Mouse (Mus musculus) CH12F3 (cell line): Measurements from ENCODE around the gene Arhgap4.

Source experiments
- in situ Hi-C: fragments of 300-500 bp; cut with MboI; formaldehyde crosslinking; loops from 2 replicates; pipeline ENCODE4 v1.14.3; 2020; ENCODE audit warnings: low sequenced_read_pairs

Arhgap4 gene

GRCm38 (mm10) chrX:73921823-73922549, at the start of gene Arhgap4, which contains the start of gene Naa10:
Arhgap4 (minus strand) TSS chrX:73921870.
Naa10 (minus strand) TSS chrX:73921944.
- in situ Hi-C loops: no loop called here

DNA sequence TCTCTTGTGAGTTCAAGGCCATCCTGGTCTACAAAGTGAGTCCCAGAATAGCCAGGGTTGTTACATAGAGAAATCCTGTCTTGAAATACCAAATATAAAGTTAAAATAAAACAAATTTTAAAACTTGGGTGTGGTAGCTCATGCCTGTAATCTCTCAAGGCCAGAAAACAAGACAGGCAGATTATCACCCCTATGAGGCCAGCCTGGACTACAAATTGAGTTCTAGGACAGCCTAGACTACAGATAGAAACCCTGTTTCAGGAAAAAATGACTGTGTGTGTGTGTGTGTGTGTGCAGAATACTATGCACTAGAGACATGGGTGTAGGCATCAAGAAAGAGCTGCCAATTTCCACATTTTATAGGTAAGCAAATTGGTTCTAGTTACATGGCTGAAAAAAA, 49.1 kb upstream of the Arhgap4 start:
- in situ Hi-C loops: no loop called here

- in situ Hi-C loops: no loop called here
Observed at GRCm38 (mm10) chrX:73969729-73970128, 48.1 kb upstream of the Arhgap4 start.

DNA sequence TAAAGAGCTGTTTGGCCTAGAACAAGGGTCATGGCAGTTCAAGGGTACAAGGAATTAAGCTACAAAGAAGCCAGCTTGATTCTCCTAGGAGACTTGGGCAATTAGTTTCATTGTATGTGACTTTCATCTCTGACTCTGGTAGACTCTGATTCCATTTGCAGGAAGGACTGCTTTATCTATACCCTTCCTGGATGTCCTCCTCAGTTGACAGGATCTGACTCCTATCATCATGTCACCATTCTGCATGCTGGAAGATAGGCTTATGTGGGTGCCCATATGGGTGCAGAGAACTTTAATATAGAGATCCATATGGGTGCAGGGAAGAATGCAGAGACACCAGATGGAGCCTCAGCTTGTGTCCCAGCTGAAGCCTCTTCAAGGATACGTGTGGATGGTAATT, 47.5 kb upstream of the Arhgap4 start:
- in situ Hi-C loops: no loop called here

- in situ Hi-C loops: no loop called here
Observed at GRCm38 (mm10) chrX:73967177-73968075, 45.8 kb upstream of the Arhgap4 start.

GRCm38 (mm10) chrX:73966248-73967176, 44.8 kb upstream of the Arhgap4 start, which contains the start of gene Hcfc1:
Hcfc1 (minus strand) TSS chrX:73966357.
- in situ Hi-C loops: no loop called here

DNA sequence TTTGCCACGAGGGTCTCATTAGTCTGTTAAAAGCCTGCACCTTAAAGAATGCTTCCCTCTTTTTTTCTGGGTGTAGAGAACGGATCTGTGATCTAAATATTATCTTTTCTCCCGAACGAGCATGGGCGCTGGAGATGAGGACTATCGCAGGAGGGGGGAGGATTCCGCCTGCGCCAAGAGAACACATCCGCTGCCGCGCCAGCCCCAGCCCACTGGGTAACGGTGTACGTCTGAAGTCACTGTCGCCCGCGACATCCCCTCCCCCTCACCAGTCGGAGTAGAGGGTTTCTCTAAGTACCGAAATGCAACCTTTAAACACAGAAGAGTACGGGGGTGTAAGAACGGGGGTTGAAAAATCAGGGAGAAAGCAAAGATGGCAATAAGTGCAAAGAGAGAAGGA, 43.6 kb upstream of the Arhgap4 start:
- in situ Hi-C loops: no loop called here

- in situ Hi-C loops: no loop called here
Observed at GRCm38 (mm10) chrX:73964363-73964762, 42.7 kb upstream of the Arhgap4 start.

- in situ Hi-C loops: no loop called here
Observed at GRCm38 (mm10) chrX:73954988-73955387, 33.3 kb upstream of the Arhgap4 start.

- in situ Hi-C loops: no loop called here
Observed at GRCm38 (mm10) chrX:73952603-73953002, 30.9 kb upstream of the Arhgap4 start.

- in situ Hi-C loops: no loop called here
Observed at GRCm38 (mm10) chrX:73949341-73949740, 27.7 kb upstream of the Arhgap4 start.

DNA sequence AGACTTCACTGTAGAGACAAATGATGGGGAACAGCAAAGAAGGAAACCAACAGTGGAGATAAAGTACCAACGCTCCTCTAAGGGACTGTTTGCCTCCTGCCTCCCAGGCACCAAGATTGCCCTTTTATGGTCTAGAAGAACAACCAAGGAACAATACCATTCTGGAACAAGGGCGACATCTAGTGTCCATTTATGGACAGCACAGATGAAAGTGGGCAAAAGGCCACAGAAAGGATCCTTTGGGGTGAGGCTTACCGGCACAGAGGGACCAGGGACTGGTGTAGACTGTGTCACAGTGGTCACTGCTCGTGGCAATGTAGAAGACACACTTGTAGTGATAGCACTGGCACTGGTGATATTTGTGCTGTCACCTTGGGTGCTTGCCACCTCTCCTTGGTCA, 27.0 kb upstream of the Arhgap4 start:
- in situ Hi-C loops: no loop called here

DNA sequence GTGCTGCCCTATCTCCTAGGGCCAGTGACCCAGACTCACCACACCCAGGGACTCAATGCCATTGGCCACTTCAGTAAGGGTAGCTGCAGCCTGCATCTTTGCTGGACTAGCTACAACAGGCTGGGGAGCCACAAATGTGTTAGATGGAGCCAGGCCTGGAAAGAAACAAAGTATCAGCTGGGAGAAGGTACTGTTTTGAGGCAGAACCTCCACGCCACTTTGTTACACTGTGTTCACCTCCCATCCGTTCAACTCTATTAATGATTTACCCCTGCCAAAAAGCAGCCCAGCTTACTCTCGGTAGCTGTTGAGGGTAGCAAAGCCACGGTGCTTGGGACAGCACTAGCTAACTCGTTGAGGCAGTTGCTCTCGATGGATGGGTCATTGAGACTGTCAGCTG, 25.2 kb upstream of the Arhgap4 start:
- in situ Hi-C loops: no loop called here

GRCm38 (mm10) chrX:73942294-73942693, 20.6 kb upstream of the Arhgap4 start:
- in situ Hi-C loops: no loop called here

GRCm38 (mm10) chrX:73941860-73942259, 20.2 kb upstream of the Arhgap4 start:
- in situ Hi-C loops: no loop called here

GRCm38 (mm10) chrX:73931871-73932270, 10.2 kb upstream of the Arhgap4 start:
- in situ Hi-C loops: no loop called here

- in situ Hi-C loops: no loop called here
Observed at GRCm38 (mm10) chrX:73930402-73931062, 8.9 kb upstream of the Arhgap4 start, which contains the start of gene Renbp. Renbp (minus strand) TSS chrX:73930850.

DNA sequence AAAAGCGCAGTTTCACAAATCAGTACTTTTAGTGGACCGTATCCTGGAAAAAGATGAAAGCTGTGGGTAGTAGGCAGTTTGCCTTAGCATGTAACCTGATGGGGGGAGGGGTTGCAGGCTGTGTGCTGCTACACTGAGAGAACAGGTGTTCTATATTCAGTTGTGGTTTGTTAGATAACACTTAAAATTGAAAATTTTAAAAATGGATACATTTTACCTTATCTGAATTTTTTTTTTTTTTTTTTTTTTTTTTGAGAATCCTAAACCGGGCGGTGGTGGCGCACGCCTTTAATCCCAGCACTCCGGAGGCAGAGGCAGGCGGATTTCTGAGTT, 846 bp upstream of the Arhgap4 start:
- in situ Hi-C loops: no loop called here

DNA sequence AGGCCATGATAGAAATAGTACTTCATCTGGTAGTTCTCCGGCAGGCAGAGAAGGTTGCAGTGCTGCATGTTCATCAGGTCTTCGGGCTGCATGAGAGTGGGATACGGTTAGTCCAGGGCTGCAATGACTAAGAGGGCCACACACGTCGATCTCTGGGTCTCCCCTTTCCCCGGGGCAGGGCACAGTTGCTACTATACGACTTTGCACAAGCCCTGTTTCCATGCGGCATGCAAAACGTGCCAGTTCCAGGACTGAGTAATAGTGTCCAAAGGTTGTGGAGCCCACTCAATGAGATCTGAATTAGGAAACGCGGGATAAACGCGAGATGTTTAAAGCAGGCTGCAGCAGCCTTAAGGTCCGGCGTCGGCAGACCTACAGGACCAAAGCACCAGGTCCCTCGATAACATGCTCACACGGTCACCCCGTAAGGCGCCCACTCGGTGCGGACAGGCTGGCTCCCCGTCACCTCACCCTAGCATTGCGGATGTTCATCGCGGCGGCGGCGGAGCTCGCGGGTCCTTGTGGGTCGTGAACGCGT, 316 bp downstream of the Arhgap4 start:
- in situ Hi-C loops: no loop called here

- in situ Hi-C loops: no loop called here
Observed at GRCm38 (mm10) chrX:73918631-73919030, 3.0 kb downstream of the Arhgap4 start.
